Mouse (Mus musculus) c-Kit-negative CD71-positive TER-119-positive erythroid progenitor cells, embryonic 14.5 days (primary cell): ENCODE results near the gene Elf1.

Experiments used
- DNase-seq: peaks from one replicate; pipeline ENCODE4 v3.0.0-alpha.2; 2013; ENCODE audit warnings: low read depth, low spot score

The Elf1 gene

DNA sequence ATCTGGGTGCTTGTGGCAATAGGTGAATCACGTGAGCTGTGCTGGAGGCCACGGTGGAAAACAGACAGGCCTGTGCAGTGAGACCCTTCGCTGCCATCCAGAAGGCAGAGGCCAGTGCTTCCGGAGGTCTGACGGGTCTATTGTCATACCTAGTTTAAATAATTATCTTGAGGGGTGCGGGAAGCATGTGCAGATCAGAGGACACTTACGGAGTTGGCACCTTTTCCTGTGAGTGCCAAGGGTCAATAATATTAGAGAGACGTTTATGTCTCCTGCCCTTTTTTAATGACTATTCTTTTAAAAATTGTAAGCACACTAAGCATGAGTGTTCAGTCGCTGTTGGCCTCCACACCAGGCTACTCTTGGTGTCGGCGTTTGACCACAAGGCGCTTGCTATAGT, 8.2 kb downstream of the Elf1 start:
- DNase-seq: no peak

GRCm38 (mm10) chr14:79490246-79490645, 9.3 kb downstream of the Elf1 start:
- DNase-seq: no peak

DNA sequence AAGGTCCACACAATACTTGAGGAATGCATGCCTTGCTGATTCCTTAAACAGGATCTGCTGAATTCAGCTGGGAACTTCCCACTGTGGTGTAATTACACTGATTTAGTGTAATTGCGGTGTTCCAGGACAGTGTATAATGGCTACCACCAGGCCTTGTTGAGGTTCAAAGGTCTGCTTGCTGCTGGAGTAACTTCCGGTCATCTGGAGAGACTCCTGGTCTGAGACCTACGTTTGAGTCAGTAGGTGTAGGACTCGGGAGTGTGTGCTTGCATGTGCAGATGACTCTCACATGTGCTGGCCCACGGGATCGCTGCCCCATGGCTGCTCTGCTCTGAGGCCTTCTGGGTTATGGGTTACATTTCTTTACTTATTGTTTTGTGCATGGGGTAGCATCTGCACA, 13.4 kb downstream of the Elf1 start:
- DNase-seq: no peak

GRCm38 (mm10) chr14:79499326-79499725, 18.3 kb downstream of the Elf1 start:
- DNase-seq: no peak

GRCm38 (mm10) chr14:79500756-79501155, 19.8 kb downstream of the Elf1 start:
- no peak for DNase-seq

DNA sequence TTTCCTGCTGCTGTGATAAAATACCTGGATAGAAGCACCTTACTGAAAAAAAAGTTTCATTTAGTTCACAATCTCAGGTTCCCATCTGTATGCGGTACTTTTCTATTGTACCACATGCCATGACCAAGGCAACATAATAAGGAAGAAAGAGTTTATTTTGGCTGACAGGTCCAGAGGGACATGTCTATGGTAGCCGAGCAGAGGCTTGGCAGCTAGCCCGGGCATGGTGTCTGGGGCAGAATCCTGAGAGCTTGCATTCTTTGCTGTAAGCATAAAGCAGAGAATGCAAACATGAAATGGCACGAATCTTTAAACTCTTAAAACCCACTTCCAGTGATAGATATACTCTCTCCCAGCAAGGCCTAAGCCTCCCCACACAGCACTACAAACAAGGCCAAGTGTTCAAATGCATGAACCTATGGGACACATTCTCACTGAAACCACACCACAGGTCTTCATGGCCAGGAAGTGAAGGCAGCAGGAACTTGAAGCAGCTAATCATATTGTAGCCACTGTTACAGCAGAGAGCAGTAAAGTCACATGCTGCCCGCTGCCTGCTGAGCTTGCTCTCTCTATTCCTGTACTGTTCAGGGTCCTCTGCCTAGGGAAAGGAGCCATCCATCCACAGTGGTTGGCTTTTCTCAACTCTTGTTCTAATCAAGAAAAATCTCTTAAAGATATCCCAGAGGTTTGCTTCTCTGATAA, 22.5 kb downstream of the Elf1 start:
- no peak for DNase-seq

DNA sequence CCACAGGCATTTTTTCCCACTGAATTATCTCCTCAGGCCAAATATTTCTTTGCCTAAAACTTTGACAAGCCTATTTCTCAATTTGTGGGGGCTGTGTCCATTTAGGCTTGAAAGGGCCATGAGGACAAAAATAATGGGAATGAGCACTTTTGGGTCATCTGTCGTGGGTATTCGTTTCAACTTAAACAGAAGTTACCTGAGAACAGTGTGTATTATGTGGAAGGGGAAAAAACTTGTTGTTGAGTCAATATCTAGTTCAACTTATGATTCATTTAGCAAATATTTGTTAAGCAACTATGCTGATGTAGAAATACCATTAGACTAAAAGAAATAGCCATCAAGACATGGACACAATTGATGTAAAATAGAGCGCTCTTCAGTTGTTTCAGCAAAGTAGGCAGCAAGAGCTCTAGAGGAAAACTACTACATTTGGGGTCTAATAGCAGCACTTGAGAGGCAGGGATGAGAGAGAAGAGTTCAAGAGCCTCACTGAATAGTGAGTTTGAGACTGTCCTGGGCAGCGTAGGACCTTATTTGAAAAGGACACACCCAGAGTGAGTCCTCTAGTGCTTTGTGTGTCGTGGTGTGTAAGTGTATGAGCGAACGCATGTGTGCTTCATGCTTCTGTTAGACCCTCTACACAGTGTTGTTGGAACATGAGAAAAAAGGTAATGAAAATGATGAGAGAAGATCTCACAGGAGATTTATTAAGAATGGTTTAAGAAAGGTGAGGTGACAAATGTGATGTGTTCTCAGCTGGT, 23.4 kb downstream of the Elf1 start:
- DNase-seq: no peak

- DNase-seq: no peak
These were observed 25.2 kb downstream of the Elf1 start for GRCm38 (mm10) chr14:79506207-79506606.

- DNase-seq: no peak
These were observed 26.9 kb downstream of the Elf1 start for GRCm38 (mm10) chr14:79507846-79508245.

- no peak for DNase-seq
These were observed 27.8 kb downstream of the Elf1 start for GRCm38 (mm10) chr14:79508662-79509305.

DNA sequence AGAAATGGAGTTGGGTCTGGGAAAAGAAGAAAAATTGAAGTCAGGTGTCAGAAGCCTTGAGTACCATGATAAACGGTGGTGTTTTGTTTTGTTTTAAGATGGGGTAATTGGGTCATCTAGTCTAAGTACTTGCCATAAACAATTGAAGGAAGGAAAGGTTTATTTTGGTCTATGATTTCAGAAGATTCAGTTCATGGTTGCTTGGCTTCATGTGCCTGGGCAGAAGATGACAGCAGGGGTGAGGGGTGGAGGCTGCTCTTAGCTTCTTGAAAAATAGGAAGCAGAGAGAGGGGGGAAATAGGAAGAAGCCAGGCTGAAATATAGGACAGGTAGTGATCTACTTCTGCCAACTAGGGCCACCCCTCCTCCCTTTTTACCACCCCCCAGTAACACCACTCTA, 30.5 kb downstream of the Elf1 start:
- DNase-seq: no peak

DNA sequence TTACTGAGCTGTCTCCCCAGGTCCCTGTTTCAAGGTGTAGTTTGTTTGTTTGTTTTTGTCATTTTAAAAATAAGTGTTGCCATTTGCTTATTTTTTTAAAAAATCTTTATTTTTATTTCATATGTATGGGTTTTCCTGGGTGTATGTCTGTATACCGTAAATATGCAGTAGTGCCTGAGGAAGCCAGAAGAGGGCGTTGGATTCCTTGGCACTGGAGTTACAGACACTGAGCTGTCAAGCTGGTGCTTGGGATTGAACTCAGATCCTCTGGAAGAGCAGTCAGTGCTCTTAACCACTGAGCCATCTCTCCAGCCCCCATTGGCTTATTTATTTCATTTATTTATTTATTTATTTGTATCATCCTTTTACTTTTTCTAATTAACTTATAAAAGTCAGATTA, 33.0 kb downstream of the Elf1 start:
- no peak for DNase-seq

GRCm38 (mm10) chr14:79515100-79515499, 34.1 kb downstream of the Elf1 start:
- DNase-seq: no peak

GRCm38 (mm10) chr14:79515511-79516242, 34.7 kb downstream of the Elf1 start:
- DNase-seq: no peak

GRCm38 (mm10) chr14:79516243-79516610, 35.2 kb downstream of the Elf1 start:
- DNase-seq: no peak

DNA sequence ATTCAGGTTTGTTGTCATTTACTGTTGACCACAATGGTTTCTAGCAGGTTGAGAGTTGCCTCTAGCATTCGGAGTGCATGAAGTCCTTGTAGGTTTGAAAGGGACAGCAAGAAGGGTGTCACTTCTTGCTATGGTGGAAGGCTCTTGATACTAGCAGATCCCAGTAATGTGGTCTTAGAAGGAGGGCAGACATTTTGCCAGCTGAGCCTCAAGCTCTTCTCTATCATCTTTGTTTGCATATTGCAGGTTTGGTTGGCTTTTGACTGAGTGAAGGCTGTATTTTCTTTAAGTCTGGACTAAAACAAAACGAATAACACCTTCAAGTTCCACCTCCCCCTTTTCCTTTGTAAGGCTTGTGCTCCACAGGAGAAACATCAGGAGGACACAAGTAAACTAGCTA, 35.8 kb downstream of the Elf1 start:
- DNase-seq: no peak

GRCm38 (mm10) chr14:79517185-79517740, 36.3 kb downstream of the Elf1 start:
- DNase-seq: no peak

DNA sequence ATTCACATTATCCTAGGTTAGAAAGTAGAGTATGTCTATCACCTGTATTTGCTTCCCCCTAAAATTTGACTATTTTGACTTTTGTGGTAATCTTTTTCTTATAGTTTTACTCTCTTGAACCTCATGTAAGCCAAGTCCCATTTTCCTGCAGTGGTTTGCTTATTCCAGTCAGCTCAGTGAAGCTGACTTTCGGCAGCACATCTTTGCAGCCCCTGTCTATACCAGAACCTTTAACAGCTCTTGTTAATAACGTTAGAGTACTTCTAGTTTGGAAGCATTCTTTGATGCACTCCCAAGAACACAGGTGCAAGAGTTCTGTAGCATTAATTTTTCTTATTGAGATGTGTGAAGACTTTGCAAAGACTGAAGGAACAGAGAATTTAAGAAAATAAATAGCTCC, 37.1 kb downstream of the Elf1 start:
- DNase-seq: no peak

DNA sequence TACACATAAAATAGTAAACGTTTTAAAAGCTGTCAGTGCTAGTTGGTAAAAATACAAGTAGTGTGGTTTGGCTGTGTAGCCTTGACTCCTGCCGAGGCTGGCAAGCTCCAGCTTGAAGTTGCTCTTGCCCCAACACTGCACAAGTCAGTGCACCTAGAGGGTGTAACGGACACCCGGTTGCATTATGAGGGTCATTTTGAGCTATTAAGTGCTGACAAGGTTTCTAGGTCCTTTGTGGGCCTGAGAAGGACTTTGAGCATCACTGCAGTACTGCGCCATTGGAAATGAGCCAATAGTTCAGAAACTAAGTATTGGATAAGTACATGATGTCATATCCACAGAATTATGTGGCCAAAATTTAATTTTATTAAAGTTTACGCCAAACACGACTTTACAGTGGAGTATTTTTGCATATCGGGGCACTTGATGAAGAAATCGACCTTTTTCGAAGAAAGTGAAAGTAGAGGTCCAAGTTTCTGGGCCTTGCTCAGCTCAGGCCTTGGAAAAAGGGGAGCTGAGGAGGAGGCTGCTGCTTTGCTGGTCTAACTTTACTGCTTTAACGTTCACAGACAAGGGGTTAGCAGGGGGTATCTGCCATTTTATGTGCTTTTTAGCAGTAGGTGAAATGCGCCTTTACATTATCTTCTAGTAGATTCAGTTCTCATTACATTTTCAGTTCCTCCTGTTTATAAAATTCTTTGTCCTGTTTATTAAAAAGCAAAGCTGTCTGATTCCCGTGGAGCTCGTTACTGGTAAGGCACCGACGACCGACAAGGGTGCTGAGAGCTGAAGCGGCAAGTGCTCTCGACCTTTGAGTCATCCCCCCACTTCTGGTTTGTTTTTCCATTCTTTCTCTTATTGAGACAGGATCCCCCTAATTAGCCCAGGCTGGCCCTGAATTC, 38.0 kb downstream of the Elf1 start:
- no peak for DNase-seq

GRCm38 (mm10) chr14:79519663-79519975, 38.6 kb downstream of the Elf1 start:
- no peak for DNase-seq

GRCm38 (mm10) chr14:79520612-79521011, 39.6 kb downstream of the Elf1 start:
- no peak for DNase-seq
